Mouse (Mus musculus) 3T3-L1 (cell line): ENCODE measurements at regions not wholly inside any gene's neighbourhood (a gene's known extent, or its start where the extent isn't known, plus 50 kb on each side); places are given as distances from the start of the nearest gene placed in this dataset.
A peak's percentile ranks its signal among the peaks of the same experiment; 100 is the strongest.

Source experiments
- DNase-seq: peaks from one replicate; pipeline ENCODE4 v3.0.0-alpha.2; 2015; ENCODE audit warnings: low read depth, low spot score

DNA sequence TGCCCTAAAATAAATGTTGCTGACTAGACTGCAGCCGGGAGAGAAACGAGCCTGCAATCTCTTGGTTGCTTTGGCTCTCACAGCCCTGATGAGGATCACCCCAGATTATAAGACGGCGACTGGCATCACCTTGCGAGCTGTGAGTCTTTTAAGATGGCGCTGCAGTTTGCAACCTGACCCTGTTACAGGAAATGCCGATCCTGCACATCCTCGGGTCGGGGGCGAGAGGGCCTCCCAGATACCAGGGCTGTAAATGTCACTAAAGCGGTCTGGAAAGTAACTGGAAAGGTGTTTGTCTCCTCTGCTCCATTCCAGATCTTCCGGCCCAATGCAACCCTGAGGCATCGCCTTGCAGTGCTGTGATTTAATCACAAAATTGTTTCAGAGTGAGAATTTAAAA, 53.4 kb downstream of the Cartpt start:
- DNase-seq: no peak

DNA sequence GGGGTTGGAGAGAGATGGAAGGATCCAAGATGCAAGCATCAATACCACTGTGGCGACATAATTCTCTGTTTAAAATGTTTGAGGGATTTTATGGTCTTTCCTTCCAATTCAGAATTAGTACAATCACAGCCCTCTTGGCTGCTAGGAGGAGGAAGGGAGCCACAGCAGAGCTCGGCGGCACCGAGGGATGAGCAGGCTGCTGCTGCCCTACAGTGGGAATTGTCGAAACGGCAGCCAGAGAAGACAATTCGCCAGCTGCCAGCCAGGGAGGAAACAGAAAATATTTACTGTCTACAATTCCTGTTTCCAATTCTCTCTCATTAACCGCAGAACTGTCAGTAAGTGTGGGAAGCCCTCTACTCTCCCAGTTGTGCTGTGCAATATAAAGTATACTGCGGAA, 58.3 kb downstream of the Cartpt start:
- DNase-seq: peak; percentile 63

DNA sequence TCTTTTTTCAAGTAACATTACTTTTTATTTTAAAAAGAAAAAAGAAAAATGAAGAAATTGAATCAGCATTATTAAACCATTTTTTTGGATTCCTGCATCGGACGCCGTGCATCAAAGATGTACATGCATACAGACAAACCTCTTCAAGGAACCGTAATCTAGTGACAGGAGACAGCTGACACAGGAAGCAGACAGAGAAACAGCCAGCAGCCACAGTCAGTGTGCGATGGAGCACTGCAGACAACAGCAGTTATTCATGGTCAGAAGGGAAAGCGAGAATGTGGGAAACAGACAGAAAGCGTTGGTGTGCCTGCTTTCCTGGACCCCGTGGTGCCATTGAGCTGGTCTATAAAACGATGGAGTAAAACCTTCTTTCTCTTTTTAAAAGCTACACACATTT, 61.4 kb downstream of the Cartpt start:
- no peak for DNase-seq

DNA sequence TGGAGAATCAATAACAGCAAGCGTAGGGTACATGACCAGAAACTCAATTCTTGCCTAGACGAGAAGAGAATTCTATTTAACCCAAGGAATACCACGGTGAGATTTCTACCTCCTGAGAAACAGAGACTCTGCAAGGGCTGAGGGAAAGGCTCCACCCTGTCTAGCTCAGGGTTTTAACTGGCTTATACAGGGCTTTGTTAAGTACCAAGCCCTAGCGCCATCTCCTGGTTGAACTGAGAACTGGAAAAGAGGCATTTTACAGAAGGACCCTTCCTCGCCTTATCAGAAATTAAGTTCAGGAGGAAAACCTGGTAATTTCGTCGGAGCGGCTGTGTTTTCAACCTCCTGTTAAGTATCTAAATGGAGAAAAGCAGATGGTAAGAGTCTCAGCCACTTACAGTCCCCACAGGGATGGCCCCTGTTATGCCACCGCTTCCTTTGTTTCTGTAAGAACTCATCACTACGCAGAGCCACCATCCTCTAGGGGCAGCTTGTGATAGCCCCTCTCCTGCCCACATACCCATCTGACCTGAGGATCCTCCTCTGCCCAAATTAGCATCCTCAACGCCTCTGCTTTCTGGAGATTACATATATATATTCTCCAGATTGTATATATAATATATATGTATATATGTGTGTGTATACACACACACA, 63.0 kb downstream of the Cartpt start:
- DNase-seq: peak; percentile 80

DNA sequence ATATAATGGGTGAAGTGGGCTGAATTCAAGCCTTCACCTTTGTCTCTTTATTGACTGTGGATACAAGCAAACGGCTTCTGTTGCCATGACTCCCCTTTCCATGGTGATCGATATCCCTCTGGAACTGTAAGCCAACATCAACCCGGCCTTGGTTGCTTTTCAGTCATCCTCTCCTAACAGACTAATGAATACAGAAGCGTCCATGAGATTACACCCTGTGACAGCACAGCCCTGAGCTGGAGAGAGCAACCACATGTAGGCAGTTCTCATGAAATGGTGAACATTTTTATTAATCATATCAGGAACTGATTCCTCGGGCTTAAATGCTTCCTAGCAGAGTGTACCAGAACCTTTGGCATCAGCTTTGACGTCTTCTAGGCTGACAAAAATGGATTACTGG, 63.7 kb downstream of the Cartpt start:
- DNase-seq: no peak

DNA sequence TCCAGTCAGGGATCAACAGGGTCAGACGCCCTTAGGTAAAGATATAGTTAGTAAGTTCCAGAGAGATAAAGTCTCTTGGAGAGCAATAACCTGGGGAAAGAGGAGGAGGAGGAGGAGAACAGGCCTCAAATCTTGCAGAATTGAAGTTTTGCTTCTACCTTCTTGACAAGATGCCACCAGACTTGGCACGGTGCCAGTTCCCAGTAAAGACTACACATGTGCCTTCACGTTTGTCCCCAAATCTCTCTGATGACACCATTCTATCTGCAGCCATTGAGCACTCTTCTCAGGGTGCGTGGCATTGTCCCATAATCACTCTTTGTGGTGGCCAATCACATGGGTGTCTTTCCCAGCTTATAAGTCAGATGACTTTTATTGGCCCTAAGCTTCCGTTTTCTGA, 64.3 kb downstream of the Cartpt start:
- no peak for DNase-seq

DNA sequence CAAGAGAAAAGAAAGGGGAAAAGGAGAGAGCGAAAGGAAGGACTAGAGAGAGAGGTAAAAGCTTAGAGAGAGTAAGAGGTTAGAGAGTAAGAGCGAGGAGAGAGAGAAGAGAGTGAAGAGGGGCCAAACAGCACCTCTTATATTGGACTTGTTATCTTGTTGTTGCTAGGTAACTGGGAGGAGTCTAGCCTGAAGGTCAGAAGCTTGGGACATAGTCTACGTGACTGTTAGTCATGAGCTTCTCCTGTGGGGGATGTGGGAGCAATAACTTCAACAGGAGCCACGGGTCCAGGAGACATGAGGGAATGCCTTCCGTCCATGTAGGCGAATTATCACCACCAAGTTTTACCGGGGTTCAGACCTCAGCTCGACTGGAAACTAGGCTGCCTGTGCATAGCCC, 65.4 kb downstream of the Cartpt start:
- no peak for DNase-seq

DNA sequence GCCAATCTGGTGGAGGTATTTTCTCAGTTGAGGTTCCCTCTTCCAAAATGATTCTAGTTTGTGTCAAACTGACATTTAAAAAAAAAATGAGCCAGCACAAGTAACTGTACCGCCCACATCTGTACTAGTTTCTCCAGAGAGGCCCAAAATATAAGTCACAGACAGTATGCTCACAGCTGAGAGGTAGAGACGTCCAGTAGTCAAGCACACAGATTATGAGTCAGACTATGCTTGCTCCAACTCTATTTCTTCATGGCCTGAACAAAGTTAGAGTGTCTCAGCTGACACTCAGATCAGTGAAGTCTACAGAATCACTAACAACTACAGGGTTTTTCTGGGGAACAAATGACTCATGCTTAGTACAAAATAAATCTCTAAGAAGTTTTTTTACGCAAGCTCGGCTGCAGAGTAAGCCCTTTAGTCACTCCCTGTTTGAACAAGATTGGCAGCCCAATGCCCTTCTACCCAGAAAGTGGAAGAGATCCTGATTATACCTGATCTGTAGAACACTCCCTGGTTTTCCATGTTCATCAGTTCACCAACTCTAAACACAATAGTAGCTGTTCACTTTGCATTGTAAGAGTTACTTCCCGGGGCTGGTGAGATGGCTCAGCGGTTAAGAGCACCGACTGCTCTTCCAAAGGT, 70.7 kb downstream of the Cartpt start:
- DNase-seq: peak; percentile 92

DNA sequence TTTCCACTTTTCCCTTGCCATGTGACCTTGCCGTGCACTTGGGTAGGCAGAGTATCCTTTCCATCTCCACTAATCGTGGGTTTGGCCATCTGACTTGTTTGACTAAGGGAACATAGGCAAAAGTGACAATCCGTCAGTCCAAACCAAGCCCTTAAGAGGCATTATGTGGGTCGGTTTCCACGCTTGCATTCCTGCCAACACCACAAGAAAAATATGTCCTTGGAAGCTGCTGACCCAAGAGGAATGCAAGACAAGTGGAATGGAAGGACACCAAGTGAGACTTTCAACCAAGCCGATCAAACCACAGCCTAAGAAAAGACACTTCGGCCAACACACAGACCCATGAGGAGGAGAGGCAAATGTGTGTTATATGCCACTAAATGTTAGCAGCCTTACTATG, 73.3 kb downstream of the Cartpt start:
- no peak for DNase-seq

DNA sequence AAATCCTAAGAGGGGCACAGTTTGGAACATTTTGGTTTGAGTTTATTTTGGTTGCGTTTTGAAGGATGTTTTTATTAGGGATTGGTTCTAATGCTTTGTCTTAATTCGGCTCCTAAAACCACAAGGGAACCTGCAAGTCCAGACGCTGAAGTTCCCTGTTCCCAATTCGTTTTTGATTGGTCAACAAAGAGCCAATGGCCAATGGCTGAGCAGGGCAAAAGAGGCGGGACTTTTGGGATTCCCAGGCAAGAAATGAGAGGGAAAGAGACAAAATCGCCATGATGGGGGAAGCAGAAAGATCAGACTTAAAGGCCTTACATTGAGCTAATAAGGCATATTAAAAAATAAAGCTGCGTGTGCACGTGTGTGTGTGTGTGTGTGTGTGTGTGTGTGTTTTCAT, 76.3 kb downstream of the Cartpt start:
- no peak for DNase-seq

DNA sequence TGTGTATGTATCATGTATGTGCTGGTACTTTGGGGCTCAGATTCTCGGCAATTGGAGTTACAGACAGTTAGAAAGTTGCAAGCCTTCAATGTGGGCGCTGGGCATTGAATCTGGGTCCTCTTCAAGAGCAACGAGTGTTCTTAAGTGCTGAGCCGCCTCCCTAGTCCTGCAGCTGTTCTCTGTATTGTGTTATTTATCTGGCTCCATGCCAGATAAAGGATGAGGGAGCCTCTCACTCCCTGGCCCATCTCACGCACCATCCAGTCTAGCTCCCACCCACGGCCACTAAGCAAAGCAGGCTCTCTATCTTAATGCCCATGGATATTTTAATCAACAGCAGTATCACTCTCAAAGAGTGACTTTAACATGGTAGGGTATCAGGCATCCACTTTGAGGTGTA, 84.2 kb downstream of the Cartpt start:
- no peak for DNase-seq

DNA sequence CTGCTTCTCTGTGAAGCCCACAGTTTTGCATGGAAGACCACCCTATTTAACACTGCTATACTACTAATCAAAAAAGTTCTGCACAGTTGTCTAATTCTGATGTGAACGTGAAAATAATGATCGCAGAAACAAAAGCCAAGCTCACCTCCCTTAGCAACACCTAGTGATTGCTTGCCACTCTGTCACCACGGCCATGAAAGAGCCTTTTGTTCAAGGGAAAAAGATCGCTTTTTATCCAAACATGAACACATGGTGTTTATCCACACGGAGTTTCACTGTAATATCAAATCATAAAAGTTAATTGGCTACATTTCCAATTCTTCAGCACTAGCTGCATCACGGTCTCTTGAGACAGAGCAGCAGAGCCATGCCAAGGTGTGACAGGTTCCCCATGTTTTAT, 85.1 kb downstream of the Cartpt start:
- no peak for DNase-seq

DNA sequence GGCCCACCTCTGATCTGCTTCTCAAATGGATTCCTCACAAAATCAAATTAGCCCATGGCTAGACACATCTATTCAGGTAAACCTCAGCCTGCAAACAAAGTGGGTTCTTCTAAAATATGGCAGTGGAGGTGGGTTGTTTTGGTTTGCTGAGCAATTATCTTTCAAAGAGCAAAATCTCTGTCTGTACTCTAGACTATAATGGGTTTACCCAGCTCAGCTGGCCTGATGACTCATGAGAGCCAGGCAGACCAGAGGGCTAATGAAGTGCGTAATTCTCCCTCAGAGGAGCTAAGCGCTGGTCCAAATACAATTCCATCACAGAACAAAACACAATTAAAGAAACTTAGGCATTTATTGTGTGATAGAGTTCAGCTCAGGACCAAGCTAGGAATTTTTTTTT, 86.1 kb downstream of the Cartpt start:
- no peak for DNase-seq

DNA sequence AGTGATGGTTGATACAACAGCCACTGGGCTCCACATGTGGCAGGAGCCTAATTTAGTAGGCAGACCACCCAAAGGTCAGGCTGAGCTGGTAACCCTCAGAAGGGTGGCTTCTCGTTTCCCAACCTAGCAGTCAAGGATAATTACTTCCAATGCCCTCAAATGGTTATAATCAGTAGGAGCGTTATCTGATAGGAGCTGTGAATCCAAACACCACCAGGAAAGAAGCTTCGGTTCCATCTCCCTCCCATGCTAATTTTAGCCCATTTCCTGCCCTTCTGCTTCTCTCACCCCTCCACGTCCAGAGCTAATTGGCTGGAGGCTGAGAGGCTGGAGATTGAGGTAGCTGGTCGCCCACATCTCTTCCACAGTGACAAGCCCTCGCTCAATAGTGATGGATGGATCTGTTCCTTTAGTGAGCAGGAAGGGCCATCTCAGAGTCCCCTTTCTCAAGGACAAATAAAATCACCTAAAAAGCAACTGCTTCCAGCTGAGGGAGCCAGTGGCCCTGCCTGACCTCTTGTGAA, 86.8 kb downstream of the Cartpt start:
- no peak for DNase-seq

DNA sequence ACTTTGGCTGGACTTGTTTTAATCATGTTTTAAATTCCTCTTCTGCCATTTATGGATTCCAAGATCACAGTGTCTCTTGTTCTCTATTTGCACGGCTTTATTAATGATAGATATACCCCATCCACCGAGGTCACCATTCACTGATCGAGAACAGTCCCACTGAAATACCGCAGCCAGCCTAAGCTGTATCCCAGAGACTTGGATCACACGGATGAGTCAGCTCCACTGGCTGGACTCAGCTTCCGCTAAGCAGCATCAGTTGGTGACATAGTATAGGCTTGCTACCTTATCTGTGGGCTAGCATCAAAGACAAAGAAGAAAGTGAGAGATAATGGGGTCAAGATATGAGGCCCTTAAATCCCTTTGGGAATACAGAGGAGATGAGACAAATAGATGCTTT, 106.4 kb downstream of the Cartpt start:
- peak; percentile 4 for DNase-seq

DNA sequence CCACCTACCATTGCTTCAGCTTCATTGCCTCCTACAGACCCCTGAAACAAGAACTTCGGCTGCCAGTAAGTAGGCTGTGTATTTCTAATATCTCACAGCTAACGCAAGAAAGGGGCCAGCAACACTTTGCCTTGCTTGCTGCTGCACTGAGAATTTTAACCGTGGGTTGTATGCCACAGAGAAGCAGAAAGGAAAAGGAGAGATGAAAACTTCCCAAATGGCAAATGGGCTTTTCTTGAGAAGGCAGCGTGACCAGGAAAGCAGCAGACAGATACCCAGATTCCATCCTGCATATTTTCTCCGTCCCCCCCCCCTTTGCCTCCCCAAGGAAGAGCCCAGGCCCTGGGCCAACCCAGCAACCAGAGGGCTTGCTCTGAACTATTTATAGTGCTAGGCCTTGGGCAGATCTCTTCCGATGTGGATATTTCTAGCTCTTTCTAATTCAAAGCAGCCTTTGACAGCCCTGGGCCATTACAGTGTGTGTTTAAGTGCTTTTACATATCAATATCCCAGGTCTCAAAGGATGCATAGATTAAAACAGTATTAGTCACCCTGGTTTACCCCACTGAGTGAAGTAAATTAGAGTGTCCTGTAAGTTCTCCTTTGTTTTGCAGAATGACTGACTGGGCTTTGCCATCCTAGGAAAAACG, 107.0 kb downstream of the Cartpt start:
- peak; percentile 17 for DNase-seq

DNA sequence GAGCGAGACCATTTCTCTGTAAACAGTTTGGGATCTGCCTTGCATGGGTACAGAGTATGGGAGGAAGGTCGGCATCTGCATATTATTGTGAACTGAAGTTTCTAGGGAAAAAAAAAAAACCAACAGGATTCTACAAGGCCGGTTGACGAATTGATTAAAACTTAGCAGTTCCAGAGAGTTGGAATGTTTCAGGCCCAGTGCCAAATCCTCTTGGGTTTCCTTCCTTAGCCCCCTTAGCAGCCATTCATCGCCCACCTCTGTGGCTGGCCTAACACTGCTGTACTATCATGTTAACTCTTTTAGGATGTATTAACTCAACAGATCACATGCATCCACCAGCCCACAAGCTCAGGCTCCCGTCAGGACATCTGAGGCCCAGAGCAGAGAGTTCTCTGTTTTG, 107.9 kb downstream of the Cartpt start:
- no peak for DNase-seq

DNA sequence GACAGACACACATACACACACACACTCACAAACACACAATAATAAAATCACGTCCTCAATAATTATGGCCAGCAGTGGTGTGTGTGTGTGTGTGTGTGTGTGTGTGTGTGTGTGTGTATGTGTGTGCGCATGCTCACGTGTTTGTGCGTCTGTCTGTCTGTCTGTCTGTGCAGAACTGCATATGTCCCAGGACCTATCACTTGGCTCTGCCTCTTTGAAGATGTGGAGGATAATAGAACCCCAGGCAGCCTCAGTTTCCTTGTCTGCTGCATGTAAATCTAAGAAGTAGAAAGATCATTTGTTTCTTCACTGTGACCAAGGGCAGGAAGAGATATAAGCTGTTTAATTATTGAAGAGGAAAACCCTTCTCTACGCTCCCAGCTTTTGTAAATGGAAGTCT, 109.9 kb downstream of the Cartpt start:
- peak; percentile 10 for DNase-seq

DNA sequence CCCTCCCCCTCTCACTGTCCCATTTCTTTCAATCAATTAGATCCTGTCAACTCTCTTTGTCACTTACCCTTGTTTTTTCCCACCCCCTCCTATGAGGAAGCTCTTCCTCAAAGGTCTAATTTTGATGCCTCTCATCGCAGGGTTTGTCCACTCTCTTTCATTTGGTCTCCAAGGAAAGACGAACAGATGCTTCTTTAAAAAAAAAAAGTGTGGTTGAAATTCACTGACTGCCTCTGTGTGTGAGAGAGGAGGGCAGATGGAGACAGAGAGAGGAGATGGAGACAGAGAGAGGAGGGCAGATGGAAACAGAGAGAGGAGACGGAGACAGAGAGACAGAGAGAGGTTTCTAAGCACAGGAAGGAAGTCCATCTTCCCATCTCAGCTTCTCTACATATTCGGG, 113.1 kb downstream of the Cartpt start:
- no peak for DNase-seq

DNA sequence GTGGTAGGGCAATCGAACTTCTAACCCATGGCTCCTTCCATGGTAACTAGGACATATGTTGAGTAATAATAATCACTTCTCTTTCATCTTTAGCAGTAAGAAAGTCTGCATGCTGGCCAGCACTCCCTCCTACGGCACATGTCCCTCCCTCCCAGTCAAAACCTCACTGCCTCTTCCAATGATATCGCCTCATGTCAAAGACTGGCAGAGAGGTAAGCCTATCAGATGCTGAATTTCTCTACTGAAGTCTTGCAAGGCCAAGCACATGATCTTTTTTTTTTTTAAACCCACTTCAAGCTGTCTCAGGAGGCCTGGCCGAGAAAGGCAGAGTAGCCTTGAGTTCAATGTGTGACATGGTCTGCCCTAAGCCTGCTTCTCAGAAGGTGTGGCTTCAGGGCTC, 115.5 kb downstream of the Cartpt start:
- no peak for DNase-seq

DNA sequence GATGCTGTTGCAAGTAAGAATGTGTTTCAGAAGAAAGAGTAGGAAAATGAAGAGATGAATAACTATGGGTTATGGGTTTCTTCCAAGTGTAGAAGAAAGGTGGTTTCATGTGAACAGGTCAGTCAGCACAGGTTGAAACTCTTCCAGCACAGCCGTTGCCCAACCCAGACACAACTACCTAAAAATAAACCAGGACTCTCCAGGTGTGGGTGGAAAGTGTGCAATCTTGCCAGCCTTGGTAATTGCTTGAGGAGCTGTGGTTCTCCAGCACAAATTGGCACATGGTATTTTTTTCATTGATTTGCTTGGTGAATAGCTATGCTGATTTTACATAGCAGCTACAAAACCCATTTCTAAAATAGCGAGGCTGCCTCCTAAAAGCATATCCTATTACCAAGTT, 116.6 kb downstream of the Cartpt start:
- DNase-seq: no peak

DNA sequence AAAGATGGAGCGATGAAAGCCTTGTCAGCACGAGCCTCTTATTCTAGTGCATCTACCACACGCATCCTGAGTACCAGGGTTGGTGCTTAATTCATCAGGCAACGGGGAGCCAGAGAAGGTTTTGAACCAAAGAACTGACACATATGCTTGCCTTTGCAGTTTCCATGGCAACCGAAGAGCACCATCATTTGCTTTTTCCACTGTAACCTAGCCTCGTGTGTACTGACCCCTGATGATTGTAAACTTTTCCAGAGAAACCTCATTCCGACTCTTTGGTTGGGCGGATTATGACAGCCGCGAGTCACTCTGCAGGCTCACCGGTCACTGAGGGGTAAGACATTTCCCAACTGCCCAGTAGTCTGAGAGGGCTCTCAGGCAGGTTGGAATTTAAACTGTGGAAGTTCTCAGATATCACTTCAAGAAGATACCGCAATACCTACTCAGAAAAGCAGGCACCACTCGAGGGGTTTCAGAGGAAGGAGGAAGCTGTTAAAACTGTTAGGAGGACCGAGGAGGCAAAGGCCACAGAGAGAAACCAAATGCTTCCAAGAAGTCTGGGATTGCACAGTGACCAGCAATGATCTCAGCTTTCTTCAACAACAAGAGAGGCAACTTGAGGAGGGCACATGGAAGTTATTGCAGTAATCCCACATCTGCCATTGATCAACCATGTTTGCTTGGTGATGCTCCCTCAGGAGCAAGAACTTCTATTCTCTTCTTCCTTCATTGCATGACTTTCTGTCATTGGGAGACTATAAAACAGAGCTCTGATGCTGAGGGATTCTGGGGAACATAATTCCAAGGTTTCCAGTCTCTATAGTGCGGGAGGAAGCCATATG, 117.8 kb downstream of the Cartpt start:
- no peak for DNase-seq
